Mouse (Mus musculus): ENCODE results near the gene Frmd4a. TPM values are rescaled to one million over a fixed set of nuclear protein-coding genes. Genes with fewer than 3 reads are reported as not detected.

The Frmd4a gene
- total and polyA plus RNA-seq, 2 experiments from 2014 or later, result 11.9 to 44.1 TPM

DNA sequence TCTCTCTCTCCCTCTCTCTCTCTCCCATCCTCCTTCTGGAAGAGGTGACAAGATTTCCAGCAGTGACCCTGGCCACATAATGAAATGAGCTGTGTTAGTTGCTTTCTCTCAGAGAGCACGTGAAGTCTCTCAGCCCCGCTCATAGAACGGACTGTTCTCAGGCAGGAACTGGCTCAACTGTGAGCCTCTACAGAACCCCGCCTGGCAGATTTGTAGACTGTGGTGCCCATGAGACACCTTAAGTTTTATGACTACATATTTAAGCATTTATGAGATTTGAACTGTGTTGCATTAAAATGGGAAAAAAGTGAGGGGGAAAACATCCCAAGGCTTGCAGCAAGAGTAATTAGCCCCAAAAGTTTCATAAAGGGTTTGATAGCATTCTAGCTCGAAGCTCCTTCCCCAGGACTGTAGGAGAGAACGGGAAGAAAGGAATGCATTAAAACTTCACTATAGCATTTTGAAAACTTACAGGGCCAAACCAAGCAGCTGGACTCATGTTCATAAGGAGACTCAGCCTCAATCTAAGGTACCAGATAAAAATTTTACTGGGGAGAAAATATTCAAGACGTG, 339.4 kb downstream of the Frmd4a start:
- DNase-seq (ENCODE audit: low spot score), result no peak
- no peak overlapping the region for H3K9ac ChIP-seq (replicated peaks; ENCODE audit: low read depth, low read length)
- H3K4me3 ChIP-seq (ENCODE audit: low read depth, low read length), result no peak overlapping the region
- H3K27me3 ChIP-seq (ENCODE audit: control insufficient read depth, insufficient read depth, low read length), result no peaks in the 10 kb centered on the region
- WGBS, result 84% methylated on average over 7 of the region's 7 CpGs
- no peak overlapping the region for H3K27ac ChIP-seq (ENCODE audit: low read depth)
- H3K36me3 ChIP-seq (replicated peaks; ENCODE audit: control insufficient read depth, insufficient read depth, low read length), result no peaks in the 10 kb centered on the region
- no peak for ATAC-seq (ENCODE audit: insufficient read depth, low read depth)
- no peaks in the 10 kb centered on the region for H3K9me3 ChIP-seq (replicated peaks; ENCODE audit: control insufficient read depth, low read length)
- H3K4me2 ChIP-seq (ENCODE audit: low read depth, low read length), result no peak overlapping the region
- no peaks in the 10 kb centered on the region for H3K4me1 ChIP-seq (ENCODE audit: control insufficient read depth, insufficient read depth)
- no peak for TF ChIP-seq CTCF (IDR thresholded peaks at IDR 0.05; ENCODE audit: low read depth)
- no peak for TF ChIP-seq EP300 (IDR thresholded peaks at IDR 0.05; ENCODE audit: low read depth)

DNA sequence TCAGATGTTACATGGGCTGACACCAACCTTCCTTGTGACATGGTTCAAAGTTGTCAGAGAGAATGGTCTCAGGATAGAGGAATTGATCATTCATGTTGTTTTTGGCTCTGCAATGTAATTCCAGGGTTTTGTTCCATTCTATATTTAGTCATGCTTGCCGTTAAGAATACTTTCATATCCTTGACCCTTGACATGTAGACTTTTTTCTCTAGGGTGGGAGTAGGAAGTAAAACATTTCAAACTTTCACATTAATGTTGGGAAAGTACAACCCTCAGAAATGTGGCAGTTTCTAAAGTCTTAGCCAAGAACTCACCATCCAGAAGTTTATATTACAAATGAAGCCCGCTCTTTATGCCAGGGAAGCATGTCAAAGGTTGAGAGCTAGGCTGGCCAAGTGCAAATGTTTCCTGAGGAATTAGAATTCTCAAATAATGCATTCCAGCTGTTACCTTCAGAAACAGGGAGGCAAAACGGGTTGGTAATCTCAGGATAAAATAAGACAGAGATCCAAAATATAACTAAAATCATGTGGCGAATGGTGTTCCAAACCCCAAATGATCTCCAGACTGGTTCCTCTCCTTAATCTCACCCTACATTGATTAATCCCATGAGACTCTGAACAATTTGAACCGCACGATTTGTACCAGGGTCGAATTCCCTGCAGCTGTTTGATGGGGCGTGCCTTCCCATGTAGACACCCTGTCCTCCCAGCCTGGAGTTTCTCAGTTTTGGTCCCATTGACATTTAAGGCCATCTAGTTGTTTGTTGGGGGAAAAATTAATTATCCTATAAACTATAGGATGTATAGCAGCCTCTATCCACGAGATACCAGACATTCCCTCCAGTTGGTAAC, 344.7 kb downstream of the Frmd4a start:
- no peaks in the 10 kb centered on the region for H3K9me3 ChIP-seq (replicated peaks; ENCODE audit: control insufficient read depth, low read length)

DNA sequence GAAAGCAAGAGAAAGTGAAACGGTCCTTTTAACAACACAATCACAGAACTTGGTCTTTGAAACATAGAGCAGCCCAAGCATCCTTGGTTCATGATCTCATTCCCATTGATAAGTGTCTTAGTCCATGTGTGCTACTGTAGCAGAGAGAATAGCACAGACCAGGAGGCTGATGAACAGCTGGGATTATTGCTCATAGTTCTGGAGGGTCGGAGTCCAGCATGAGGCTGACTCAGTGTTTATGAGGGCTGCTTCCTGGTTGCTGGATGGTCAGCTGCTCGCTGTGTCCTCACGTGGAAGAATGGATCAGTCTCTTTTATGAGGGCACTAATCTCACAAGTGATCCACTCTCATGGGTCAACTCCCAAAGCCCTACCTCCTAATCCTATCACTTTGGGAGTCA, 347.4 kb downstream of the Frmd4a start:
- H3K4me2 ChIP-seq (ENCODE audit: low read depth, low read length), result no peak overlapping the region
- DNase-seq (ENCODE audit: low spot score) (no peak), ATAC-seq (ENCODE audit: insufficient read depth, low read depth) (no peak)
- no peaks in the 10 kb centered on the region for H3K9me3 ChIP-seq (replicated peaks; ENCODE audit: control insufficient read depth, low read length)
- no peak overlapping the region for H3K27ac ChIP-seq (ENCODE audit: low read depth)
- H3K36me3 ChIP-seq (replicated peaks; ENCODE audit: control insufficient read depth, insufficient read depth, low read length), result no peaks in the 10 kb centered on the region
- TF ChIP-seq CTCF (IDR thresholded peaks at IDR 0.05; ENCODE audit: low read depth) (no peak; the same call in 1 of the 2 replicates), EP300 (IDR thresholded peaks at IDR 0.05; ENCODE audit: low read depth) (no peak)
- 0 out of 2 replicates have a peak, but pooled peaks cover 3% of the 10 kb centered on the region for H3K4me1 ChIP-seq (ENCODE audit: control insufficient read depth, insufficient read depth)
- H3K9ac ChIP-seq (replicated peaks; ENCODE audit: low read depth, low read length), result no peak overlapping the region
- 84% methylated on average over 4 of the region's 4 CpGs for WGBS
- no peaks in the 10 kb centered on the region for H3K27me3 ChIP-seq (ENCODE audit: control insufficient read depth, insufficient read depth, low read length)
- H3K4me3 ChIP-seq (ENCODE audit: low read depth, low read length), result no peak overlapping the region

More for the DNA sequence above, 344.7 kb downstream of the Frmd4a start:
- no peak for ATAC-seq (ENCODE audit: insufficient read depth, low read depth)
- H3K9ac ChIP-seq (replicated peaks; ENCODE audit: low read depth, low read length), result no peak overlapping the region
- no peaks in the 10 kb centered on the region for H3K4me1 ChIP-seq (ENCODE audit: control insufficient read depth, insufficient read depth)
- no peak overlapping the region for H3K4me2 ChIP-seq (ENCODE audit: low read depth, low read length)
- no peaks in the 10 kb centered on the region for H3K27me3 ChIP-seq (ENCODE audit: control insufficient read depth, insufficient read depth, low read length)
- TF ChIP-seq EP300 (IDR thresholded peaks at IDR 0.05; ENCODE audit: low read depth), result no peak
- no peak for TF ChIP-seq CTCF (IDR thresholded peaks at IDR 0.05; ENCODE audit: low read depth)
- no peaks in the 10 kb centered on the region for H3K36me3 ChIP-seq (replicated peaks; ENCODE audit: control insufficient read depth, insufficient read depth, low read length)
- DNase-seq (ENCODE audit: low spot score), result no peak
- WGBS, result 69% methylated on average over 9 of the region's 9 CpGs
- H3K27ac ChIP-seq (ENCODE audit: low read depth), result no peak overlapping the region
- H3K4me3 ChIP-seq (ENCODE audit: low read depth, low read length), result no peak overlapping the region

DNA sequence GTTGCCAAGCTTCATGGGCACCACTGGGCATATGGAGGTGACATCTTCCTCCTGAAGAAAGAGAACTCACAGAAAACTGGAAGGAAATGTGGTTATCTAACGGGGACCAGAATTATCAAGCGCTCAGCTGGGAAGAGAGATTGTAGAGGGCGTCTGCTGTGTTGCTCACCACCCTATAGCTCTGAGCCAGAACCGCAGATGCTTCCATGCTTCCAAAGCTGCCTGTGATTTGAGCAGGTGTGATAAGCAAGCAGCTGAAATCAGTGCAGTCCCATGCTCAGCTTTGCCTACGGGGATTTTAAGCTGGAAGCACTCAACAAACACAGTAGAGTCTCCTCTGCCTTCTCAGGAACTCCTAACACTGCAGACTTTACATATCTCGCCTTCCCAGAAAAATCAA, 351.0 kb downstream of the Frmd4a start:
- ATAC-seq (ENCODE audit: insufficient read depth, low read depth) (no peak), DNase-seq (ENCODE audit: low spot score) (no peak)
- WGBS, result 42% methylated on average over 6 of the region's 6 CpGs
- no peak for TF ChIP-seq EP300 (IDR thresholded peaks at IDR 0.05; ENCODE audit: low read depth)
- no peak for TF ChIP-seq CTCF (IDR thresholded peaks at IDR 0.05; ENCODE audit: low read depth)
- Histone ChIP-seq H3K4me1 (ENCODE audit: control insufficient read depth, insufficient read depth) (0 out of 2 replicates have a peak, but pooled peaks cover 3% of the 10 kb centered on the region), H3K4me2 (ENCODE audit: low read depth, low read length) (no peak overlapping the region), H3K9me3 (replicated peaks; ENCODE audit: control insufficient read depth, low read length) (no peaks in the 10 kb centered on the region), H3K4me3 (ENCODE audit: low read depth, low read length) (no peak overlapping the region), H3K27me3 (ENCODE audit: control insufficient read depth, insufficient read depth, low read length) (no peaks in the 10 kb centered on the region), H3K36me3 (replicated peaks; ENCODE audit: control insufficient read depth, insufficient read depth, low read length) (no peaks in the 10 kb centered on the region), H3K27ac (ENCODE audit: low read depth) (no peak overlapping the region), H3K9ac (replicated peaks; ENCODE audit: low read depth, low read length) (no peak overlapping the region)

DNA sequence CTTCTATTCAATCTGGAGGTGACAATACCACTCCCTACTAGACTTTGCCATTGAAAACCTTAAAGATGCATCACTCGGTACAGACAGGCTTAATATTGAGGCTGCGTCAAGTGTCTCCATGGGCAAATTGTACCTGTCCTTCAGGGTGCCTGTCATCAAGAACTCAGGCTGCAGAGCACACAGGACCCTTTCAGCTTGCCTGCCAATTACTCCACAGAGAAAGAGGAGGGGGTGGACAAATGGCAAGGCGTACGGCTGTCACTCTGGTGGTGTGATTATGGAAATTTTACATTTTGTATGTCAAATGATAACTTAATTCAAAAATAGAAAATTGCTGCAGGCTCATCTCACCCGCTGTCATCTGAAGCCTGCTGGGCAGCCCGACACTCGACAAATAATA, 353.0 kb downstream of the Frmd4a start:
- no peak for TF ChIP-seq EP300 (IDR thresholded peaks at IDR 0.05; ENCODE audit: low read depth)
- no peak for TF ChIP-seq CTCF (IDR thresholded peaks at IDR 0.05; ENCODE audit: low read depth)
- H3K4me2 ChIP-seq (ENCODE audit: low read depth, low read length), result no peak overlapping the region
- H3K4me3 ChIP-seq (ENCODE audit: low read depth, low read length), result no peak overlapping the region
- H3K36me3 ChIP-seq (replicated peaks; ENCODE audit: control insufficient read depth, insufficient read depth, low read length), result no peaks in the 10 kb centered on the region
- no peak overlapping the region for H3K27ac ChIP-seq (ENCODE audit: low read depth)
- 0 out of 2 replicates have a peak, but pooled peaks cover 3% of the 10 kb centered on the region for H3K4me1 ChIP-seq (ENCODE audit: control insufficient read depth, insufficient read depth)
- H3K27me3 ChIP-seq (ENCODE audit: control insufficient read depth, insufficient read depth, low read length), result no peaks in the 10 kb centered on the region
- WGBS, result 82% methylated on average over 7 of the region's 7 CpGs
- no peaks in the 10 kb centered on the region for H3K9me3 ChIP-seq (replicated peaks; ENCODE audit: control insufficient read depth, low read length)
- DNase-seq (ENCODE audit: low spot score), result no peak
- ATAC-seq (ENCODE audit: insufficient read depth, low read depth), result no peak
- no peak overlapping the region for H3K9ac ChIP-seq (replicated peaks; ENCODE audit: low read depth, low read length)

Measured in heart, postnatal 0 days (tissue).